Mouse (Mus musculus) midbrain, embryonic 11.5 days (tissue): ENCODE results near the gene Ssr2. TPM values are rescaled to one million over a fixed set of nuclear protein-coding genes. Genes with fewer than 3 reads are reported as not detected.
"Not testable (repeated sequence)": the region's sequence is repeated elsewhere in the genome, so short reads cannot be mapped to it uniquely, and the experiment has no call there.

Experiments used
- ATAC-seq: fragments of 200-750 bp; cut with Nextera tagmentation; 2 replicates; pipeline ENCODE4 v1.8.0; 2017; ENCODE audit warnings: moderate TSS enrichment, moderate library complexity; ENCODE audit not compliant: low FRiP score
- DNase-seq: peaks from one replicate; pipeline ENCODE4 v3.0.0; 2015; ENCODE audit warnings: low spot score; ENCODE audit errors: missing footprints
- H3K27ac ChIP-seq: fragments of 300-500 bp; sonication (generic); 2 replicates; pipeline ENCODE4 v1.5.1; 2014; ENCODE audit warnings: low read depth, low read length
- H3K27me3 ChIP-seq: fragments of 300-500 bp; sonication (generic); 2 replicates; pipeline ENCODE4 v1.6.1; 2014; ENCODE audit warnings: mild to moderate bottlenecking, low read length, moderate library complexity, mixed read lengths; ENCODE audit not compliant: control insufficient read depth, insufficient read depth
- H3K36me3 ChIP-seq: fragments of 300-500 bp; sonication (generic); 2 replicates; pipeline ENCODE4 v1.6.1; 2014; ENCODE audit warnings: mild to moderate bottlenecking, low read length, moderate library complexity, mixed read lengths; ENCODE audit not compliant: control insufficient read depth, insufficient read depth
- H3K4me1 ChIP-seq: fragments of 300-500 bp; sonication (generic); 2 replicates; pipeline ENCODE4 v1.6.1; 2014; ENCODE audit warnings: low read length; ENCODE audit not compliant: control insufficient read depth, insufficient read depth
- H3K4me2 ChIP-seq: fragments of 300-500 bp; sonication (generic); 2 replicates; pipeline ENCODE4 v1.6.1; 2014; ENCODE audit warnings: mild to moderate bottlenecking, moderate library complexity
- H3K4me3 ChIP-seq: fragments of 300-500 bp; sonication (generic); 2 replicates; pipeline ENCODE4 v1.5.1; 2014; ENCODE audit warnings: low read depth, low read length
- H3K9ac ChIP-seq: fragments of 300-500 bp; sonication (generic); 2 replicates; pipeline ENCODE4 v1.6.1; 2014; ENCODE audit warnings: low read length
- H3K9me3 ChIP-seq: fragments of 300-500 bp; sonication (generic); 2 replicates; pipeline ENCODE4 v1.6.1; 2016; ENCODE audit warnings: low read length; ENCODE audit not compliant: control insufficient read depth
- WGBS: fragments of 180-500 bp; shearing (Covaris S2); extraction: QIAGEN DNeasy Blood & Tissue Kit; methylation state at CpG from one replicate; pipeline ENCODE4 v1.1.7; 2014; 5-methylcytosine and 5-hydroxymethylcytosine counted together
- polyA plus RNA-seq: library from polyadenylated mRNA; unstranded; fragments of >200 nt; fragmentation: Nextera tagmentation; extraction: Ambion mirVana; gene quantifications from 2 replicates; pipeline ENCODE4 v1.2.1, GENCODE M21; 2014

Gene Ssr2
- polyA plus RNA-seq, 1 experiment from 2014 or later, result 154 TPM

DNA sequence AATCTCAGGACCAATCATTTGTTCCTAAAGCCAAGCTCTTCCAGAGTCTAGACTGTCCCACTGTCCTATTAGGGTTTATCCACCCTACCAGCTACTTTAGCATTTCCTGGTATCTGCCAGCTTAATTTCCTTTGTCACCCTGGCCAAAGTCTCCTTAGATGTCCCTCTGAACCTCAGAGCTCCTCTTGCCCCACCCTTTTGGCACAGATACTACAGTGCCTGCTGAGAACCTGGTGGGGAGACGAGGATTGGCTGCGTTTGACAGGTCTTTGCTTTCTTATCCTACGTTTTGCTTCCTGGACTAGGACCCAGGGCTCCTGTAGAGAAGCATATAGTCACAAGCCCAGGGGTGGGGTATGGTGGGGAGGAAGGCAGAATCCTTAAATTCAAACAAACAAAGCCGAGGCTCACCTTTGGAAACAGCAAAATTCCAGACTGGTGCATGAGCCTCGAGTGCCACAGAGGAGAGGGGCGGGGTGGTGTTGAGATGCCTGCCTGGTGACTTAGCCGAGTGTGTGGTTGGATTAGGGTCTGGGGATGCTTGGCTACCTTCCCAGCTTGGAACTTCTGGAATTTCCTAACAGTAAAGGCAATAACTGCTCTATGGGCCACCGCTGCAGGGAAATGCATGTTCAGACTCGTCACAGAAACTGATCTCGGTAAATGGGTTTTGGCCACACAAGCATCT is 18.4 kb downstream of the Ssr2 start:
- H3K9ac ChIP-seq, result no peak overlapping the region
- no peaks in the 10 kb centered on the region for H3K27me3 ChIP-seq
- H3K27ac ChIP-seq, result no peak overlapping the region
- H3K36me3 ChIP-seq, result no peaks in the 10 kb centered on the region
- no peak overlapping the region for H3K4me3 ChIP-seq
- H3K4me1 ChIP-seq, result peaks cover 3% of the 10 kb centered on the region
- H3K9me3 ChIP-seq, result no peaks in the 10 kb centered on the region
- ATAC-seq (no peak), DNase-seq (no peak)
- no peak overlapping the region for H3K4me2 ChIP-seq
- 64% methylated on average over 10 of the region's 10 CpGs for WGBS

DNA sequence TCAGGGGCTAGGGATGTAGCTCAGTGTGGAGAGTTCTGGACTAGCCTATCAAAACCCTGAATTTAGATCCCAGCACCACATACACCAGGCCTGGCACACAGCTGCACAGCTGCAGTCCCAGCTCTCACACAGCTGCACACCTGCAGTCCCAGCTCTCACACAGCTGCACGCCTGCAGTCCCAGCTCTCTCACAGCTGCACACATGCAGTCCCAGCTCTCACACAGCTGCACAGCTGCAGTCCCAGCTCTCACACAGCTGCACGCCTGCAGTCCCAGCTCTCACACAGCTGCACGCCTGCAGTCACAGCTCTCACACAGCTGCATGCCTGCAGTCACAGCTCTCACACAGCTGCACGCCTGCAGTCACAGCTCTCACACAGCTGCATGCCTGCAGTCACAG is 20.9 kb downstream of the Ssr2 start:
- H3K9ac ChIP-seq, ATAC-seq, H3K9me3 ChIP-seq, H3K4me2 ChIP-seq, H3K27me3 ChIP-seq, DNase-seq, H3K4me3 ChIP-seq, H3K27ac ChIP-seq, H3K4me1 ChIP-seq, H3K36me3 ChIP-seq: not testable (repeated sequence)
- WGBS, result 81% methylated on average over 4 of the region's 4 CpGs

DNA sequence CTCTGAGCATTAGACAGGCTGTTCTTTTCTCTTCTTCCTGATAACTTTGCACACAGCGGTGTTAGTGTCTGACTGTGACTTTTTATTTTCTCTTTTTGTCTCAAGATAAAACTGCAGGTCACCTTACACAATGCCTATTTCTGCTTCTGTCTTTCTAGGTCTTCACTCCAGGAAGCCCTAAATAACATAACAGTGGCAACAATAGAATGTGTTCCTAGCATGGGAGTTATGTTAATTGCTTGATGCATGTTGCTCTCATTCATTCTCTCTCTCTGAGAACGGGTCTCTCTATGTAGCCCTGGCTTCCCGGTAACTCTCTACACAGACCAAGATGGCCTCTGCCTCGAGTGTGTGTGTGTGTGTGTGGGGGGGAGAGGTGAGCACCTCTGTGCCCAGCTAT is 26.8 kb downstream of the Ssr2 start:
- H3K36me3 ChIP-seq, result no peaks in the 10 kb centered on the region
- H3K4me3 ChIP-seq, result no peak overlapping the region
- no peak for ATAC-seq
- no peaks in the 10 kb centered on the region for H3K4me1 ChIP-seq
- no peak overlapping the region for H3K9ac ChIP-seq
- no peaks in the 10 kb centered on the region for H3K27me3 ChIP-seq
- DNase-seq, result no peak
- H3K27ac ChIP-seq, result no peak overlapping the region
- 79% methylated on average over 4 of the region's 4 CpGs for WGBS
- no peak overlapping the region for H3K4me2 ChIP-seq
- H3K9me3 ChIP-seq, result no peaks in the 10 kb centered on the region

DNA sequence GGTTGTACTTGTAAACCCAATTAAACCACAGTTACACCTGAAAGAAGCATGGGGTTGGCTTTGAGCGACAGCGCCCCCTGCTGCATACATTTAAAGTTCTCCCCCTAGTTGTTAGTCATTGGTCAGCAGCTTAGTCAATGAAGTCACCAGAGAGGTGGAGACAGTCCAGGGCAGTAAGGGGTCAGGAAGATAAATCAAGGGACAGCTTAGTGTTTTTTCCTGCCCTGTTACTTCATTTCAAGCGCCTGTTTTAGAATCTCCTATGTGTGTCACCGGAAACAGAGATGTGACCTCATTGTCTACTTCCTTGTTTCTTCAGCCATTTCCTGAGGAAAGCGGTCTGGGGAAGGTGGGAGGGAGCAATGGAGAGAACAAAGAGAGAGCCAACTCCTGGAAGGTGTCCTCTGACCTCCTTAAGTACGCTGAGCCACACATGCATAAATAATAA is 28.1 kb downstream of the Ssr2 start:
- Histone ChIP-seq H3K9ac (no peak overlapping the region), H3K9me3 (no peaks in the 10 kb centered on the region), H3K4me2 (no peak overlapping the region), H3K4me3 (no peak overlapping the region), H3K27me3 (no peaks in the 10 kb centered on the region), H3K4me1 (peaks cover 4% of the 10 kb centered on the region; the same call in 1 of the 2 replicates), H3K27ac (no peak overlapping the region), H3K36me3 (no peaks in the 10 kb centered on the region)
- peak; percentile 90 for DNase-seq
- 32% methylated on average over 6 of the region's 6 CpGs for WGBS
- ATAC-seq, result no peak

DNA sequence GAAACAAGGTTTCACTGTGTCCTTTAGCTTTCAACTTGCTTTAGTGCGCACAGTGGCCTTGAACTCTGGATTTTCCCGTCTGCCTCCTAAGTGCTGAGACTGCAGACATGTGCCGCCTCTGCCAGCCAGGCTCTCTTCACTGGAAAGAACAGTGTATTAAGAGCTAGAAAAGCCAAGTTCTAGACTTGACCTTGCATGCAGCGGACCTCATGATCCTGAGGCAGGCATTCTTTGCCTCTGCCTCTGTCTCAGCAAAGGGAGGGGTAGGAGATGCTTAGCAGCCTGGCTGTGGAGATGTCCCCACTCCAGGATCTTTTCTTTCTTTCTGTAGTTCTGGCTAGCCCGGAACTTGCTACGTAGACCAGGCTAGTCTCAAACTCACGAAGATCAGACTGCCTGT is 29.2 kb downstream of the Ssr2 start:
- H3K36me3 ChIP-seq, result no peaks in the 10 kb centered on the region
- no peak overlapping the region for H3K9ac ChIP-seq
- ATAC-seq (no peak), DNase-seq (peak; percentile 71)
- no peak overlapping the region for H3K4me2 ChIP-seq
- 88% methylated on average over 7 of the region's 7 CpGs for WGBS
- no peak overlapping the region for H3K4me3 ChIP-seq
- H3K9me3 ChIP-seq, result no peaks in the 10 kb centered on the region
- H3K27ac ChIP-seq, result no peak overlapping the region
- H3K27me3 ChIP-seq, result no peaks in the 10 kb centered on the region
- H3K4me1 ChIP-seq, result peaks cover 4% of the 10 kb centered on the region; the same call in 1 of the 2 replicates

DNA sequence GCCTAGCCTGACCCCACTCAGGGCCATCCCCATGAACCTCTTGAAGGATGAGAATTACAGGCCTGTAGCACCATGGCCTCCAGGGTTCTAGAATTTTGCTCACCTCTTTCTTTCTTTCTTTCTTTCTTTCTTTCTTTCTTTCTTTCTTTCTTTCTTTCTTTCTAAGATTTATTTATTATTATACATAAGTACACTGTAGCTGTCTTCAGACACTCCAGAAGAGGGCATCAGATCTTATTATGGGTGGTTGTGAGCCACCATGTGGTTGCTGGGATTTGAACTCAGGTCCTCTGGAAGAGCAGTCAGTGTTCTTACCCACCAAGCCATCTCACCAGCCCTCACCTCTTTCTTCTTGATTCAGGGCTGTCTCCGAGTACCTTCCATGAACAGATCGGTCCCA is 30.0 kb downstream of the Ssr2 start, which contains the start of gene Arhgef2:
TSS of gene Arhgef2 (plus strand) at position 301 of the 400 bp plus-strand sequence.
- not testable (repeated sequence) for H3K4me1 ChIP-seq, DNase-seq, H3K4me3 ChIP-seq, H3K36me3 ChIP-seq, H3K27me3 ChIP-seq, H3K9ac ChIP-seq, H3K9me3 ChIP-seq, H3K4me2 ChIP-seq, H3K27ac ChIP-seq, ATAC-seq
- 95% methylated on average over 2 of the region's 2 CpGs for WGBS

DNA sequence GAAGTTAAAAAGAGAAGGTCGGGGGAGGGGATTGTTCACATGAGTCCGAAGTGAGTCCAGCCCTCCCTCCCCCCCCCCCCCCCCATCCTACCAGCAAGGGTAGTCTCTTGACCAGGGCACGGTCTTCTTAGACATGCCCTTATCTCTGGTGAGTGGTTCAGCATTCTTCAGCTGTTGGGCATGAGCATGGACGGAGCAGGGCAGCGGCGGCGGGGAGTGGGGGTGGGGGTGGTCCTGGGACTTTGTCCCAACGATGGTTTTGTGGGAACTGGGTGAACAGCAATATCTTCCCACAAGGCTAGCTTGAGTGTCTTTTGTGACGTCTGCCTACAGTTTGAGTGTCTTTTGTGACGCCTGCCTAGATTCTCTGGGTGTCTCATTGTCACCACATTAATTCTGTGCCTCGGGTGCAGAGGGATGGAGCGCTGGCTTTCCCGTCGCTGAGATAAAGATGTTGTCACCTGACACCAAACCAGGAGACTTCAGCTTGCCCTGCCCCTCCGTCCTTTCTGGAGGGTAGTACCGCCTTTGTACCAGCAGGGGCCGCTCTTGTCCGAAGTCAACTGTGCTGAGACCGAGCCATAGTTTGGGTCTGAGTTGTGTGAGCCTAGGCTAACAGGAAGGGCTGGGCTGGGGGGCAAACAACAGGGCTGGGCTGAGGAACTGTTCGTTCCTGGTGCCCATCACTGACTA is 31.5 kb downstream of the Ssr2 start:
- Histone ChIP-seq H3K27ac (no peak overlapping the region), H3K9me3 (no peaks in the 10 kb centered on the region), H3K4me2 (peak overlapping the region; percentile 51), H3K4me3 (peak overlapping the region; percentile 17), H3K4me1 (peaks cover 4% of the 10 kb centered on the region; the same call in 1 of the 2 replicates), H3K9ac (peak overlapping the region; percentile 37; the same call in 1 of the 2 replicates), H3K27me3 (no peaks in the 10 kb centered on the region), H3K36me3 (no peaks in the 10 kb centered on the region)
- ATAC-seq (peak; percentile 95), DNase-seq (peak; percentile 99)
- WGBS, result under 1% methylated on average over 20 of the region's 20 CpGs

DNA sequence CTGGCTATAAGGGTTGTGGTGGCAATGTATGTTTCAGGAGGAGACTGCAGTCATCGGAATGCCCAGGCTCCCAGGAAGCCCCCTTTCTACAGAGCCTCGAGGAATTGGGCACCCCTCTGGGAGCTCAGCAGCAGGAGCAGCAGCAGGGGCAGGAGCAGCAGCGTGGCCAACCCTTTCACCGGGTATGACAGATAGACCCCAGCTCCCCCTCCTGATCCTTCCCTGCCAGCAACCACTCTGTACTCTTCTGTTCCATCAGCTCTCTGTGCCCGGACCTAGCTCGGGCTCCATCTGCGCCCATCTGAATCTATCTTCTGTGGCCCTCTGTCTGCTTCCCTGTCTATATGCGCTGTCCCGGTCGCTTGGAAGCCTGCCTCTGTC is 32.1 kb downstream of the Ssr2 start:
- Histone ChIP-seq H3K4me2 (peak overlapping the region; percentile 51), H3K4me3 (peak overlapping the region; percentile 17; the same call in 1 of the 2 replicates), H3K4me1 (peaks cover 4% of the 10 kb centered on the region; the same call in 1 of the 2 replicates), H3K27me3 (no peaks in the 10 kb centered on the region), H3K36me3 (no peaks in the 10 kb centered on the region), H3K27ac (no peak overlapping the region), H3K9me3 (no peaks in the 10 kb centered on the region), H3K9ac (peak overlapping the region; percentile 37; the same call in 1 of the 2 replicates)
- 17% methylated on average over 10 of the region's 10 CpGs for WGBS
- DNase-seq (no peak), ATAC-seq (no peak; the same call in 1 of the 2 replicates)

DNA sequence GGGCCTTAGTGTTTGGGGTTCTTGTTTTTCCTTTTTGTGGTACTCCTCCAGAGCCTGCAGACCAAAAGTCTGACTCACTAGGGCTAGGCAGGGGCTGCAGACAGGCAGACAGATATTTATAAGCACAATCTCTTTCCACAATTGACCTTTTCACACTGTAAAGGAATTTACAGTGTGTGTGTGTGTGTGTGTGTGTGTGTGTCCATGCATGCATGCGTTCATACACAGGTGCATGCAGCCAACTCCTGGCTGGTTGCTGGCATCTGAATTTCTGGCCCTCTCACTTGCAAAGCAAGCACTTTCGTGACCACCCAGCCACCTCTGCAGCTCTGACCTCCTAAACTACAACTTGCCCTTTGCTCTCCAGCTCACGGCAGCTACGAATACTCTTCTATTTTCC is 33.4 kb downstream of the Ssr2 start:
- H3K27ac ChIP-seq, result no peak overlapping the region
- peaks cover 4% of the 10 kb centered on the region; the same call in 1 of the 2 replicates for H3K4me1 ChIP-seq
- no peak overlapping the region for H3K4me3 ChIP-seq
- DNase-seq (no peak), ATAC-seq (no peak)
- no peaks in the 10 kb centered on the region for H3K27me3 ChIP-seq
- no peak overlapping the region for H3K9ac ChIP-seq
- no peaks in the 10 kb centered on the region for H3K36me3 ChIP-seq
- no peak overlapping the region for H3K4me2 ChIP-seq
- WGBS, result 86% methylated on average over 4 of the region's 4 CpGs
- no peaks in the 10 kb centered on the region for H3K9me3 ChIP-seq
